7 mouse cellular contexts compared by ENCODE assay signal in the genomic region with DNA sequence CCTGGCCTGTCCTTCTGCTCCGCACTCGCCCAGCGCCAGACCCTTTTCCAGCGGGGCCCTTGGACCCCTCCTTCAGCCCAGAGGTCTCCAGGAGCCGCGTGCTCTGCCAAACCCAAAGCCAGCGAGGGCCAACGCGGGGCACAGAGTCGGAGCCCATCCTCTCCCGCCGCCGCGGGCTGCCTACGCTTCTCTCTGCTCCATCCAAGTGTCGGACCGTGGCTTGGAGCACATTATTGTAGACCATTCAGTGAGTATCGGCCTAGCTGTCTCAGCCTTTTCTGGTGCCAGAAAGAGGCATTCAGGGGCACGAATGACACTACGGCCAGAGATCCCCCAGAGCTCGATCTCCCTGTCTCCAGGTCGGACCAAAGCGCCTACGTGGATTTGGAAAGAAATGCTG. TPM values are rescaled to one million over a fixed set of nuclear protein-coding genes. Genes with fewer than 3 reads are reported as not detected.
DNase-seq lines count a peak whose midpoint lies in the region; ATAC-seq and TF ChIP-seq lines count a peak whose summit lies in the region.

No protein-coding gene starts in this region.

- H3K27ac ChIP-seq in lung, embryonic 16.5 days (ENCODE audit: low read length) = no peak overlapping the region
- H3K27ac ChIP-seq in forebrain, embryonic 14.5 days (ENCODE audit: low read depth, low read length) = peak overlapping the region; percentile 84
- H3K27ac ChIP-seq in limb, embryonic 10.5 days = peak overlapping the region; percentile 72
- H3K27ac ChIP-seq in small intestine, adult 2 months (ENCODE audit: insufficient read depth, low read depth, low read length) = no peak overlapping the region

- peak overlapping the region; percentile 65 for H3K4me2 ChIP-seq in lung, embryonic 16.5 days (ENCODE audit: low read depth, low read length)
- H3K4me2 ChIP-seq in forebrain, embryonic 14.5 days (ENCODE audit: low read length) = peak overlapping the region; percentile 96

- TF ChIP-seq CTCF in small intestine, adult 2 months (IDR thresholded peaks at IDR 0.05; ENCODE audit: extremely low read depth, insufficient read length, insufficient replicate concordance, low read depth, low read length) = no peak

- H3K9me3 ChIP-seq in lung, embryonic 16.5 days (ENCODE audit: control insufficient read depth, low read length) = no peaks in the 10 kb centered on the region
- no peaks in the 10 kb centered on the region for H3K9me3 ChIP-seq in forebrain, embryonic 14.5 days (replicated peaks; ENCODE audit: control insufficient read depth, low read length)
- no peaks in the 10 kb centered on the region for H3K9me3 ChIP-seq in limb, embryonic 10.5 days (replicated peaks)

- H3K9ac ChIP-seq in lung, embryonic 16.5 days (ENCODE audit: low read length) = no peak overlapping the region
- H3K9ac ChIP-seq in forebrain, embryonic 14.5 days (ENCODE audit: low read length) = peak overlapping the region; percentile 90

- no peaks in the 10 kb centered on the region for H3K36me3 ChIP-seq in lung, embryonic 16.5 days (ENCODE audit: control insufficient read depth, insufficient read depth, low read length)
- H3K36me3 ChIP-seq in forebrain, embryonic 14.5 days (ENCODE audit: control insufficient read depth, insufficient read depth, low read length) = no peaks in the 10 kb centered on the region
- H3K36me3 ChIP-seq in limb, embryonic 10.5 days = no peaks in the 10 kb centered on the region
- H3K36me3 ChIP-seq in small intestine, adult 2 months (ENCODE audit: control insufficient read depth, insufficient read depth, low read length) = no peaks in the 10 kb centered on the region

- peaks cover 41% of the 10 kb centered on the region for H3K27me3 ChIP-seq in lung, embryonic 16.5 days (ENCODE audit: control insufficient read depth, insufficient read depth, low read depth, low read length)
- H3K27me3 ChIP-seq in forebrain, embryonic 14.5 days (replicated peaks; ENCODE audit: control insufficient read depth, insufficient read depth, low read length) = no peaks in the 10 kb centered on the region
- H3K27me3 ChIP-seq in limb, embryonic 10.5 days (ENCODE audit: low read depth, poor library complexity, severe bottlenecking) = peaks cover 78% of the 10 kb centered on the region
- peaks cover 19% of the 10 kb centered on the region for H3K27me3 ChIP-seq in small intestine, adult 2 months (ENCODE audit: control insufficient read depth, insufficient read depth, low read length)

- H3K4me1 ChIP-seq in lung, embryonic 16.5 days (replicated peaks; ENCODE audit: control insufficient read depth, insufficient read depth, low read length) = peaks cover 3% of the 10 kb centered on the region; the same call in 1 of the 2 replicates
- H3K4me1 ChIP-seq in forebrain, embryonic 14.5 days (ENCODE audit: control insufficient read depth, insufficient read depth, low read length) = peaks cover 33% of the 10 kb centered on the region
- H3K4me1 ChIP-seq in limb, embryonic 10.5 days = peaks cover 17% of the 10 kb centered on the region
- H3K4me1 ChIP-seq in small intestine, adult 2 months (ENCODE audit: control insufficient read depth, insufficient read depth, insufficient read length, low read length) = no peaks in the 10 kb centered on the region; the same call in 1 of the 2 replicates

- H3K4me3 ChIP-seq in lung, embryonic 16.5 days (ENCODE audit: low read length) = peak overlapping the region; percentile 47
- H3K4me3 ChIP-seq in forebrain, embryonic 14.5 days (ENCODE audit: low read depth, low read length) = peak overlapping the region; percentile 74
- H3K4me3 ChIP-seq in limb, embryonic 10.5 days = peak overlapping the region; percentile 65
- peak overlapping the region; percentile 42 for H3K4me3 ChIP-seq in small intestine, adult 2 months (ENCODE audit: low read depth, low read length)

- no peak for ATAC-seq in lung, embryonic 16.5 days (ENCODE audit: low read depth)
- ATAC-seq in forebrain, embryonic 14.5 days = no peak
- ATAC-seq in CD4-positive, CD25-positive, alpha-beta regulatory T cell, adult 4 months = no peak

- DNase-seq in lung, adult 18-20 months = no peak
- peak; percentile 43 for DNase-seq in forebrain, embryonic 14.5 days (ENCODE audit: low spot score)
- no peak for DNase-seq in limb, embryonic 10.5 days (ENCODE audit: low spot score)
- no peak for DNase-seq in left cerebral cortex, adult 18-20 months (ENCODE audit: low spot score in 2 of 2)

- WGBS in lung, embryonic 16.5 days = 1% methylated on average over 24 of the region's 24 CpGs
- WGBS in forebrain, embryonic 14.5 days = under 1% methylated on average over 24 of the region's 24 CpGs
- under 1% methylated on average over 24 of the region's 24 CpGs for WGBS in limb, embryonic 10.5 days
- WGBS in small intestine, adult 2 months = 3% methylated on average over 24 of the region's 24 CpGs

- TF ChIP-seq POLR2A in small intestine, adult 2 months (IDR thresholded peaks at IDR 0.05; ENCODE audit: low read depth, low read length) = no peak

RNA-seq across cellular contexts. Expression of a gene that starts 0.6 kb away (rescaled TPM):
- 0.58 and 0.98 TPM in 2 replicates for polyA plus RNA-seq in lung, embryonic 16.5 days (2015; fragmentation: Nextera tagmentation; extraction: Ambion mirVana)
- 25.8 and 30.7 TPM in 2 replicates for polyA plus RNA-seq in forebrain, embryonic 14.5 days (2014; fragmentation: Nextera tagmentation; extraction: Ambion mirVana)
- 0.83 and 0.90 TPM in 2 replicates for polyA plus RNA-seq in limb, embryonic 10.5 days (2016; fragmentation: Nextera tagmentation; extraction: Ambion mirVana)
- 1.9 and 3.6 TPM in 2 replicates for polyA plus RNA-seq in small intestine, adult 2 months (2012; rRNA removed)
- 100 to 1,000 TPM; 121 to 135 TPM for total RNA-seq in left cerebral cortex, adult 18-20 months (2021)
- not detected for polyA plus RNA-seq in CD4-positive, CD25-positive, alpha-beta regulatory T cell, adult 4 months (2017; shearing (Covaris generic))

Comparison
In these comparisons a context has a peak if more than half of its experiments do, and no peak if none do; other contexts are left out.
1. H3K27ac ChIP-seq: peak in forebrain, embryonic 14.5 days (single experiment) and limb, embryonic 10.5 days (single experiment); none in lung, embryonic 16.5 days (single experiment) and small intestine, adult 2 months (single experiment).
2. Peak in every context shown above with its lines, with median percentiles within 50 percentile points of each other: H3K4me3 ChIP-seq.